ENCODE assay signal across 9 mouse cellular contexts in genomic region chr11:78097077-78097476, GRCm38 (mm10). TPM values are rescaled to one million over a fixed set of nuclear protein-coding genes. Genes with fewer than 3 reads are reported as not detected.
DNase-seq lines count a peak whose midpoint lies in the region; ATAC-seq and TF ChIP-seq lines count a peak whose summit lies in the region.
"Had no signal": no experiment of that assay in that cellular context is flagged by ENCODE, and none has a peak within 500 bp of the region (broad histone marks: within the 10 kb centered on the region; RNA-seq: fewer than 3 reads in every experiment).

No protein-coding gene starts in this region.

- TF ChIP-seq EP300 in ES-Bruce4 (IDR thresholded peaks at IDR 0.05; ENCODE audit: insufficient read depth, low read depth, low read length) = no peak

- peak overlapping the region; percentile 88 for H3K27ac ChIP-seq in heart, embryonic 12.5 days (ENCODE audit: poor library complexity, severe bottlenecking)
- H3K27ac ChIP-seq in ES-Bruce4 (ENCODE audit: insufficient read depth, low read length) = peak overlapping the region; percentile 9; the same call in 1 of the 2 replicates
- H3K27ac ChIP-seq in forebrain, embryonic 16.5 days (ENCODE audit: low read length) = no peak overlapping the region
- H3K27ac ChIP-seq in midbrain, embryonic 10.5 days (replicated peaks) = no peak overlapping the region

- H3K4me2 ChIP-seq in heart, embryonic 12.5 days = peak overlapping the region; percentile 80
- H3K4me2 ChIP-seq in forebrain, embryonic 16.5 days (ENCODE audit: low read length) = peak overlapping the region; percentile 28

- ATAC-seq in heart, embryonic 12.5 days (ENCODE audit: insufficient number of reproducible peaks, low FRiP score) = no peak
- no peak for ATAC-seq in forebrain, embryonic 16.5 days
- ATAC-seq in megakaryocyte-erythroid progenitor cell, adult 5-6 weeks (replicated peaks; ENCODE audit: low FRiP score, low TSS enrichment, poor library complexity, severe bottlenecking) = no peak

- H3K4me1 ChIP-seq in heart, embryonic 12.5 days (replicated peaks) = peaks cover 51% of the 10 kb centered on the region
- H3K4me1 ChIP-seq in ES-Bruce4 (ENCODE audit: control insufficient read depth, insufficient read depth, low read length) = no peaks in the 10 kb centered on the region
- H3K4me1 ChIP-seq in forebrain, embryonic 16.5 days (replicated peaks; ENCODE audit: control insufficient read depth, insufficient read depth, low read length) = peaks cover 16% of the 10 kb centered on the region
- peaks cover 29% of the 10 kb centered on the region for H3K4me1 ChIP-seq in midbrain, embryonic 10.5 days

- no peaks in the 10 kb centered on the region for H3K9me3 ChIP-seq in heart, embryonic 12.5 days (replicated peaks)
- H3K9me3 ChIP-seq in ES-Bruce4 (replicated peaks; ENCODE audit: control insufficient read depth, insufficient read depth, low read length, poor library complexity, severe bottlenecking) = no peaks in the 10 kb centered on the region
- no peaks in the 10 kb centered on the region for H3K9me3 ChIP-seq in forebrain, embryonic 16.5 days (ENCODE audit: control insufficient read depth, low read length)
- H3K9me3 ChIP-seq in midbrain, embryonic 10.5 days (replicated peaks) = no peaks in the 10 kb centered on the region

- peak overlapping the region; percentile 84 for H3K4me3 ChIP-seq in heart, embryonic 12.5 days
- no peak overlapping the region for H3K4me3 ChIP-seq in ES-Bruce4 (ENCODE audit: low read depth, low read length)
- no peak overlapping the region for H3K4me3 ChIP-seq in forebrain, embryonic 16.5 days (replicated peaks; ENCODE audit: low read length)
- H3K4me3 ChIP-seq in midbrain, embryonic 10.5 days = peak overlapping the region; percentile 70; the same call in 1 of the 2 replicates

- H3K27me3 ChIP-seq in heart, embryonic 12.5 days (replicated peaks) = no peaks in the 10 kb centered on the region
- H3K27me3 ChIP-seq in ES-Bruce4 (ENCODE audit: control insufficient read depth, insufficient read depth, low read length, poor library complexity, severe bottlenecking) = no peaks in the 10 kb centered on the region
- H3K27me3 ChIP-seq in forebrain, embryonic 16.5 days (replicated peaks; ENCODE audit: control insufficient read depth, insufficient read depth, low read length) = no peaks in the 10 kb centered on the region
- H3K27me3 ChIP-seq in midbrain, embryonic 10.5 days (ENCODE audit: low read depth, poor library complexity, severe bottlenecking) = no peaks in the 10 kb centered on the region

- no peak for DNase-seq in heart, adult 9 months (ENCODE audit: low spot score in 2 of 2)
- DNase-seq in midbrain, embryonic 10.5 days (ENCODE audit: low spot score) = no peak
- DNase-seq in adrenal gland, postnatal 10 days = no peak
- no peak for DNase-seq in c-Kit-positive CD71-positive TER-119-positive erythroid progenitor cells, embryonic 14.5 days (ENCODE audit: low spot score)
- DNase-seq: cerebellum, postnatal 14 days had no signal

- TF ChIP-seq CTCF in ES-Bruce4 (IDR thresholded peaks at IDR 0.05; ENCODE audit: low read depth, low read length) = no peak

- TF ChIP-seq POLR2A in ES-Bruce4 (IDR thresholded peaks at IDR 0.05; ENCODE audit: insufficient read depth, low read length) = no peak

- WGBS in heart, embryonic 12.5 days = 2% methylated on average over 3 of the region's 3 CpGs
- WGBS in forebrain, embryonic 16.5 days = 29% methylated on average over 3 of the region's 3 CpGs
- WGBS in midbrain, embryonic 10.5 days = 53% methylated on average over 3 of the region's 3 CpGs

- peak overlapping the region; percentile 85 for H3K9ac ChIP-seq in heart, embryonic 12.5 days
- H3K9ac ChIP-seq in ES-Bruce4 (ENCODE audit: low read depth, poor library complexity, severe bottlenecking) = no peak overlapping the region
- no peak overlapping the region for H3K9ac ChIP-seq in forebrain, embryonic 16.5 days (replicated peaks; ENCODE audit: low read depth, low read length)

- peaks cover 14% of the 10 kb centered on the region for H3K36me3 ChIP-seq in heart, embryonic 12.5 days
- H3K36me3 ChIP-seq in ES-Bruce4 (ENCODE audit: control insufficient read depth, insufficient read depth, low read length, poor library complexity, severe bottlenecking) = no peaks in the 10 kb centered on the region
- H3K36me3 ChIP-seq in forebrain, embryonic 16.5 days (ENCODE audit: control insufficient read depth, insufficient read depth) = no peaks in the 10 kb centered on the region
- H3K36me3 ChIP-seq in midbrain, embryonic 10.5 days = peaks cover 28% of the 10 kb centered on the region

RNA-seq across cellular contexts. Expression of gene Fam222b, which starts 2.6 kb away (rescaled TPM):
- 22.6 and 23.3 TPM in 2 replicates for polyA plus RNA-seq in heart, embryonic 12.5 days (2016; fragmentation: Nextera tagmentation; extraction: Ambion mirVana)
- polyA plus RNA-seq in ES-Bruce4 (2011; ENCODE audit: insufficient read depth, insufficient read length, low read depth, missing spikeins) = 17.5 and 18.1 TPM in 2 replicates
- 18.8 and 21.1 TPM in 2 replicates for polyA plus RNA-seq in forebrain, embryonic 16.5 days (2015; fragmentation: Nextera tagmentation; extraction: Ambion mirVana)
- 27.6 and 32.8 TPM in 2 replicates for polyA plus RNA-seq in midbrain, embryonic 10.5 days (2016; fragmentation: Nextera tagmentation; extraction: Ambion mirVana)
- total RNA-seq in adrenal gland, postnatal 10 days (2021) = 10 to 100 TPM; 14.7 to 15.3 TPM
- total RNA-seq in megakaryocyte-erythroid progenitor cell, adult 5-6 weeks (2014; fragmentation: Nextera tagmentation) = 10.2 and 14.3 TPM in 2 replicates
- total RNA-seq in megakaryocyte-erythroid progenitor cell, adult 5-6 weeks (2017) = 1.8 and 3.9 TPM in 2 replicates

RNA-seq across cellular contexts. Expression of gene Eral1, which starts 16.9 kb away (rescaled TPM):
- polyA plus RNA-seq in heart, embryonic 12.5 days (2016; fragmentation: Nextera tagmentation; extraction: Ambion mirVana) = 22.6 and 23.7 TPM in 2 replicates
- 24.0 and 25.1 TPM in 2 replicates for polyA plus RNA-seq in ES-Bruce4 (2011; ENCODE audit: insufficient read depth, insufficient read length, low read depth, missing spikeins)
- polyA plus RNA-seq in forebrain, embryonic 16.5 days (2015; fragmentation: Nextera tagmentation; extraction: Ambion mirVana) = 34.2 and 34.3 TPM in 2 replicates
- polyA plus RNA-seq in midbrain, embryonic 10.5 days (2016; fragmentation: Nextera tagmentation; extraction: Ambion mirVana) = 39.3 and 39.7 TPM in 2 replicates
- 10 to 100 TPM; 30.4 to 35.0 TPM for total RNA-seq in adrenal gland, postnatal 10 days (2021)
- 26.2 and 32.2 TPM in 2 replicates for total RNA-seq in megakaryocyte-erythroid progenitor cell, adult 5-6 weeks (2014; fragmentation: Nextera tagmentation)
- 34.9 and 36.6 TPM in 2 replicates for total RNA-seq in megakaryocyte-erythroid progenitor cell, adult 5-6 weeks (2017)

RNA-seq across cellular contexts. Expression of gene Flot2, which starts 59.3 kb away (rescaled TPM):
- 71.7 and 73.4 TPM in 2 replicates for polyA plus RNA-seq in heart, embryonic 12.5 days (2016; fragmentation: Nextera tagmentation; extraction: Ambion mirVana)
- 76.6 and 85.5 TPM in 2 replicates for polyA plus RNA-seq in ES-Bruce4 (2011; ENCODE audit: insufficient read depth, insufficient read length, low read depth, missing spikeins)
- 101 and 106 TPM in 2 replicates for polyA plus RNA-seq in forebrain, embryonic 16.5 days (2015; fragmentation: Nextera tagmentation; extraction: Ambion mirVana)
- polyA plus RNA-seq in midbrain, embryonic 10.5 days (2016; fragmentation: Nextera tagmentation; extraction: Ambion mirVana) = 75.7 and 76.4 TPM in 2 replicates
- 10 to 100 TPM; 79.1 to 95.9 TPM for total RNA-seq in adrenal gland, postnatal 10 days (2021)
- 19.2 and 19.7 TPM in 2 replicates for total RNA-seq in megakaryocyte-erythroid progenitor cell, adult 5-6 weeks (2014; fragmentation: Nextera tagmentation)
- 23.2 and 23.6 TPM in 2 replicates for total RNA-seq in megakaryocyte-erythroid progenitor cell, adult 5-6 weeks (2017)

Comparison
In these comparisons a context has a peak if more than half of its experiments do, and no peak if none do; other contexts are left out.
1. H3K27ac ChIP-seq: peak in heart, embryonic 12.5 days (single experiment) and ES-Bruce4 (single experiment); none in forebrain, embryonic 16.5 days (single experiment) and midbrain, embryonic 10.5 days (single experiment).
2. H3K4me3 ChIP-seq: peak in heart, embryonic 12.5 days (single experiment) and midbrain, embryonic 10.5 days (single experiment); none in ES-Bruce4 (single experiment) and forebrain, embryonic 16.5 days (single experiment).